Mouse (Mus musculus): ENCODE data around the gene Slc22a3. TPM values are rescaled to one million over a fixed set of nuclear protein-coding genes. Genes with fewer than 3 reads are reported as not detected.

Gene Slc22a3
- polyA plus RNA-seq, 1 experiment = 1.5 TPM

- TF ChIP-seq POLR2A (IDR thresholded peaks at IDR 0.05; ENCODE audit: extremely low read depth, insufficient read depth, low read length) = no peak
- peak; percentile 25; the same call in 1 of the 2 replicates for TF ChIP-seq CTCF (IDR thresholded peaks at IDR 0.05; ENCODE audit: extremely low read depth, insufficient read depth, low read length)
- Histone ChIP-seq H3K4me1 (ENCODE audit: control insufficient read depth, insufficient read depth, low read length) (no peaks in the 10 kb centered on the region), H3K27ac (ENCODE audit: insufficient read depth, low read length) (no peak overlapping the region), H3K4me3 (ENCODE audit: insufficient read depth, low read length) (no peak overlapping the region)
Observed at GRCm38 (mm10) chr17:12451234-12451633, 56.3 kb downstream of the Slc22a3 start.

- TF ChIP-seq POLR2A (IDR thresholded peaks at IDR 0.05; ENCODE audit: extremely low read depth, insufficient read depth, low read length) (no peak), CTCF (IDR thresholded peaks at IDR 0.05; ENCODE audit: extremely low read depth, insufficient read depth, low read length) (no peak)
- Histone ChIP-seq H3K4me1 (ENCODE audit: control insufficient read depth, insufficient read depth, low read length) (no peaks in the 10 kb centered on the region), H3K27ac (ENCODE audit: insufficient read depth, low read length) (no peak overlapping the region), H3K4me3 (ENCODE audit: insufficient read depth, low read length) (no peak overlapping the region)
Observed at GRCm38 (mm10) chr17:12444561-12444960, 62.9 kb downstream of the Slc22a3 start.

- TF ChIP-seq POLR2A (IDR thresholded peaks at IDR 0.05; ENCODE audit: extremely low read depth, insufficient read depth, low read length) (no peak), CTCF (IDR thresholded peaks at IDR 0.05; ENCODE audit: extremely low read depth, insufficient read depth, low read length) (no peak)
- H3K27ac ChIP-seq (ENCODE audit: insufficient read depth, low read length) = no peak overlapping the region
- no peaks in the 10 kb centered on the region for H3K4me1 ChIP-seq (ENCODE audit: control insufficient read depth, insufficient read depth, low read length)
- H3K4me3 ChIP-seq (ENCODE audit: insufficient read depth, low read length) = no peak overlapping the region
Observed at GRCm38 (mm10) chr17:12437771-12438170, 69.7 kb downstream of the Slc22a3 start.

GRCm38 (mm10) chr17:12431707-12432106 is 75.8 kb downstream of the Slc22a3 start:
- Histone ChIP-seq H3K4me3 (ENCODE audit: insufficient read depth, low read length) (no peak overlapping the region), H3K27ac (ENCODE audit: insufficient read depth, low read length) (peak overlapping the region; percentile 30; the same call in 1 of the 2 replicates), H3K4me1 (ENCODE audit: control insufficient read depth, insufficient read depth, low read length) (peaks cover 6% of the 10 kb centered on the region)
- 0 out of 2 replicates have a peak, but pooled peaks have one; percentile 12 for TF ChIP-seq POLR2A (IDR thresholded peaks at IDR 0.05; ENCODE audit: extremely low read depth, insufficient read depth, low read length)
- TF ChIP-seq CTCF (IDR thresholded peaks at IDR 0.05; ENCODE audit: extremely low read depth, insufficient read depth, low read length) = no peak

- Histone ChIP-seq H3K4me3 (ENCODE audit: insufficient read depth, low read length) (no peak overlapping the region), H3K27ac (ENCODE audit: insufficient read depth, low read length) (no peak overlapping the region), H3K4me1 (ENCODE audit: control insufficient read depth, insufficient read depth, low read length) (peaks cover 6% of the 10 kb centered on the region)
- TF ChIP-seq CTCF (IDR thresholded peaks at IDR 0.05; ENCODE audit: extremely low read depth, insufficient read depth, low read length) (no peak), POLR2A (IDR thresholded peaks at IDR 0.05; ENCODE audit: extremely low read depth, insufficient read depth, low read length) (no peak)
Observed at GRCm38 (mm10) chr17:12428369-12428768, 79.1 kb downstream of the Slc22a3 start.

GRCm38 (mm10) chr17:12427156-12427555 is 80.3 kb downstream of the Slc22a3 start:
- H3K4me1 ChIP-seq (ENCODE audit: control insufficient read depth, insufficient read depth, low read length) = peaks cover 4% of the 10 kb centered on the region
- TF ChIP-seq CTCF (IDR thresholded peaks at IDR 0.05; ENCODE audit: extremely low read depth, insufficient read depth, low read length) = no peak
- no peak for TF ChIP-seq POLR2A (IDR thresholded peaks at IDR 0.05; ENCODE audit: extremely low read depth, insufficient read depth, low read length)
- H3K4me3 ChIP-seq (ENCODE audit: insufficient read depth, low read length) = no peak overlapping the region
- no peak overlapping the region for H3K27ac ChIP-seq (ENCODE audit: insufficient read depth, low read length)

GRCm38 (mm10) chr17:12422143-12422542 is 85.4 kb downstream of the Slc22a3 start:
- no peak overlapping the region for H3K27ac ChIP-seq (ENCODE audit: insufficient read depth, low read length)
- H3K4me3 ChIP-seq (ENCODE audit: insufficient read depth, low read length) = no peak overlapping the region
- no peak for TF ChIP-seq POLR2A (IDR thresholded peaks at IDR 0.05; ENCODE audit: extremely low read depth, insufficient read depth, low read length)
- no peak for TF ChIP-seq CTCF (IDR thresholded peaks at IDR 0.05; ENCODE audit: extremely low read depth, insufficient read depth, low read length)
- no peaks in the 10 kb centered on the region; the same call in 1 of the 2 replicates for H3K4me1 ChIP-seq (ENCODE audit: control insufficient read depth, insufficient read depth, low read length)

GRCm38 (mm10) chr17:12420886-12421574 is 86.5 kb downstream of the Slc22a3 start:
- Histone ChIP-seq H3K4me1 (ENCODE audit: control insufficient read depth, insufficient read depth, low read length) (peaks cover 4% of the 10 kb centered on the region; the same call in 1 of the 2 replicates), H3K4me3 (ENCODE audit: insufficient read depth, low read length) (no peak overlapping the region), H3K27ac (ENCODE audit: insufficient read depth, low read length) (peak overlapping the region; percentile 51; the same call in 1 of the 2 replicates)
- TF ChIP-seq POLR2A (IDR thresholded peaks at IDR 0.05; ENCODE audit: extremely low read depth, insufficient read depth, low read length) = no peak
- TF ChIP-seq CTCF (IDR thresholded peaks at IDR 0.05; ENCODE audit: extremely low read depth, insufficient read depth, low read length) = peak; percentile 54

GRCm38 (mm10) chr17:12419491-12420079 is 87.9 kb downstream of the Slc22a3 start:
- Histone ChIP-seq H3K4me3 (ENCODE audit: insufficient read depth, low read length) (no peak overlapping the region), H3K27ac (ENCODE audit: insufficient read depth, low read length) (no peak overlapping the region), H3K4me1 (ENCODE audit: control insufficient read depth, insufficient read depth, low read length) (peaks cover 4% of the 10 kb centered on the region; the same call in 1 of the 2 replicates)
- TF ChIP-seq CTCF (IDR thresholded peaks at IDR 0.05; ENCODE audit: extremely low read depth, insufficient read depth, low read length) = no peak
- no peak for TF ChIP-seq POLR2A (IDR thresholded peaks at IDR 0.05; ENCODE audit: extremely low read depth, insufficient read depth, low read length)

Measured in cortical plate, adult 2 months (tissue).